Mouse (Mus musculus) lung, postnatal 0 days (tissue): Measurements from ENCODE around the gene 2200002D01Rik. TPM values are rescaled to one million over a fixed set of nuclear protein-coding genes. Genes with fewer than 3 reads are reported as not detected.

Experiments used
- ATAC-seq: fragments of 200-750 bp; cut with Nextera tagmentation; 2 replicates; pipeline ENCODE4 v1.8.0; 2017; ENCODE audit warnings: moderate library complexity
- DNase-seq: peaks from one replicate; pipeline ENCODE4 v3.0.0-alpha.2; 2016; ENCODE audit warnings: low spot score
- H3K27ac ChIP-seq: fragments of 300-500 bp; sonication (generic); 2 replicates; pipeline ENCODE4 v1.5.1; 2014; ENCODE audit warnings: antibody characterized with exemption, mild to moderate bottlenecking, low read length, mixed read lengths
- H3K27me3 ChIP-seq: fragments of 300-500 bp; sonication (generic); replicated peaks from 2 replicates; pipeline ENCODE4 v1.6.1; 2014; ENCODE audit warnings: low read length, mixed read lengths; ENCODE audit not compliant: insufficient read depth
- H3K36me3 ChIP-seq: fragments of 300-500 bp; sonication (generic); 2 replicates; pipeline ENCODE4 v1.6.1; 2014; ENCODE audit warnings: low read length, mixed read lengths; ENCODE audit not compliant: insufficient read depth
- H3K4me1 ChIP-seq: fragments of 300-500 bp; sonication (generic); 2 replicates; pipeline ENCODE4 v1.6.1; 2014; ENCODE audit warnings: antibody characterized with exemption, low read depth, low read length, mixed read lengths; ENCODE audit not compliant: insufficient read depth
- H3K4me2 ChIP-seq: fragments of 300-500 bp; sonication (generic); replicated peaks from 2 replicates; pipeline ENCODE4 v1.6.1; 2014; ENCODE audit warnings: low read depth, mild to moderate bottlenecking, low read length, moderate library complexity, mixed read lengths
- H3K4me3 ChIP-seq: fragments of 300-500 bp; sonication (generic); 2 replicates; pipeline ENCODE4 v1.5.1; 2014; ENCODE audit warnings: low read depth, low read length
- H3K9ac ChIP-seq: fragments of 300-500 bp; sonication (generic); replicated peaks from 2 replicates; pipeline ENCODE4 v1.6.1; 2014; ENCODE audit warnings: low read depth, mild to moderate bottlenecking
- H3K9me3 ChIP-seq: fragments of 300-500 bp; sonication (generic); 2 replicates; pipeline ENCODE4 v1.6.1; 2016; ENCODE audit warnings: low read length, mixed read lengths
- CTCF ChIP-seq: IDR thresholded peaks from 2 replicates; pipeline ENCODE4 v1.5.1; 2016; ENCODE audit warnings: antibody characterized with exemption, mild to moderate bottlenecking
- EP300 ChIP-seq: IDR thresholded peaks from 2 replicates; pipeline ENCODE4 v1.6.1; 2016; ENCODE audit warnings: antibody characterized with exemption, mild to moderate bottlenecking, control low read depth
- WGBS: fragments of 180-500 bp; shearing (Covaris S2); extraction: QIAGEN DNeasy Blood & Tissue Kit; methylation state at CpG from one replicate; pipeline ENCODE4 v1.1.7; 2014; 5-methylcytosine and 5-hydroxymethylcytosine counted together
- polyA plus RNA-seq: library from polyadenylated mRNA; unstranded; fragments of >200 nt; fragmentation: Nextera tagmentation; extraction: Ambion mirVana; gene quantifications from 2 replicates; pipeline ENCODE4 v1.2.1, GENCODE M21; 2015

2200002D01Rik gene
- polyA plus RNA-seq, 1 experiment from 2014 or later = 123 TPM

DNA sequence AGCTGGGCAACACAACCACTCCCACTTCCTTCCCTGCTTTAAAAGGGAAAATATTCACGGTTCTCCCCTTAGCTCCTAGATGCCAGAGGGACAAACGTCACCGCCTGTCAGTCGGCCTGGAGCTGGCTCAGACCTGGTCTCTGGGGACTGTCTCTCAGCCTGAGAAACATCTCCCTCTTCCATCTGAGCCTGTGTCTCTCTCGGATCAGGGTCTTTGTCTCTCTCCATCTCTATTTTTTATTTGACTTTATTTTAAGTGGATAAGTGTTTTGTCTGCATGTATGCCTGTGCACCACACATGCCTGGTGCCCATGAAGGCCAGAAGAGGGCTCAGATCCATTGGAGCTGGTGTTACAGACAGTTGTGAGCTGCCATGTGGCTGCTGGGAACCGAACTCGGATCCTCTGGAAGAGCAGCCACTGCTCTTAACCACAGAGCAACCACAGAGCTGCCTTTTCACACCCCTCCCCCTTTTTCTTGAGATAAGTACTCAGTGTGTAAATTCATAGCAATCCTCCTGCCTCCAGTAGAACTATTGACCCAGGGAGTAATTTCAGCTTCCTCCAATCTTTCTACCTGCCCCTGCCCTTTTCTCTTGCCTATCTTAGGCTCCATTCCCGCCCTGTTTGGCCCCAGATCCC, 44.3 kb upstream of the 2200002D01Rik start:
- no peaks in the 10 kb centered on the region for H3K36me3 ChIP-seq
- H3K27me3 ChIP-seq = no peaks in the 10 kb centered on the region
- peak overlapping the region; percentile 51; the same call in 1 of the 2 replicates for H3K4me2 ChIP-seq
- no peaks in the 10 kb centered on the region for H3K9me3 ChIP-seq
- no peak overlapping the region for H3K4me3 ChIP-seq
- no peak for ATAC-seq
- H3K4me1 ChIP-seq = peaks cover 9% of the 10 kb centered on the region; the same call in 1 of the 2 replicates
- peak overlapping the region; percentile 95 for H3K27ac ChIP-seq
- 0 out of 2 replicates have a peak, but pooled peaks have one; percentile 15 for TF ChIP-seq CTCF
- no peak for TF ChIP-seq EP300
- H3K9ac ChIP-seq = no peak overlapping the region
- peak; percentile 37 for DNase-seq
- 23% methylated on average over 8 of the region's 8 CpGs for WGBS

DNA sequence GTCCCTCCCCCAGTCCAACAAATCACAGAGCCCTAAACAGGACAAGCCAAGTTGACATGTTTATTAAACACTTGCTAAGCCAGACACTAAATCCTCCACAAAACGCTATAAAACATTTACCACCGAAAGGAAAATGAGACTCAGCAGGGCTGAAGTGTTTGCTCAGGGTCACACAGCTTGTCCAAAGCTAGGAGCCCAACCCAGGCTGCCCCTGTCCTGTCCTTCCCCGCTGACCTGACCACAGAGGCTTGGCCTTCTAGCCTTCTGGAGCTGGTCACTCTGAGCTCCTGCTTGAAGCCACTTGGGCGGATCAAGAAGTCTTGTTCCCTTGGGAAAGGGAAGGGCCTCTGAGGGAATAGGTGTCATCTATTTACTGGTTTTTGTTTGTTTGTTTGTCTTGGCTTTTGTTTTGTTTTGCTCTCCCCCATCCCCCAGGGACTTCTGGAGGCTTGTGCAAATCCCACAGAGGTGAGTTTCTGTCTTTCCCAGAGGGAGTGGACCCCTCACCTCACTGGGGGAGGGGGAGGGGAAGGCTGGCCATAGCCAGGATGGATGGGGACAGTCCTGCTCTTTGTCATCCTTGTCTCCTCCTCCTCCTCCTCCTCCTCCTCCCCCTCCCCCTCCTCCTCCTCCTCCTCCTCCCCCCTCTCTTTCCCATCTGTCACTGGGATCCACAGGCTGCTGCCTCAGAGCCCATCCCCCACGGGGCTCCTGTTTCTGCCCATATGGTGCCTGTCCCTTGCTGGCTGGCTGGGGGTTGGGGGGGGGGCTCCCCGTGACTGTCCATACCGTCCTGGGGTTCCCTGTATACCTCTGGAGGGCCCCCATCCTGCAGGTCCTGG, 43.6 kb upstream of the 2200002D01Rik start:
- TF ChIP-seq CTCF (no peak), EP300 (no peak)
- no peak for ATAC-seq
- Histone ChIP-seq H3K9ac (no peak overlapping the region; the same call in 1 of the 2 replicates), H3K4me1 (peaks cover 9% of the 10 kb centered on the region; the same call in 1 of the 2 replicates), H3K27me3 (no peaks in the 10 kb centered on the region), H3K9me3 (no peaks in the 10 kb centered on the region), H3K36me3 (no peaks in the 10 kb centered on the region), H3K27ac (peak overlapping the region; percentile 95), H3K4me2 (peak overlapping the region; percentile 51), H3K4me3 (0 out of 2 replicates have a peak overlapping the region, but pooled peaks have one; percentile 53)
- no peak for DNase-seq
- 18% methylated on average over 7 of the region's 7 CpGs for WGBS

DNA sequence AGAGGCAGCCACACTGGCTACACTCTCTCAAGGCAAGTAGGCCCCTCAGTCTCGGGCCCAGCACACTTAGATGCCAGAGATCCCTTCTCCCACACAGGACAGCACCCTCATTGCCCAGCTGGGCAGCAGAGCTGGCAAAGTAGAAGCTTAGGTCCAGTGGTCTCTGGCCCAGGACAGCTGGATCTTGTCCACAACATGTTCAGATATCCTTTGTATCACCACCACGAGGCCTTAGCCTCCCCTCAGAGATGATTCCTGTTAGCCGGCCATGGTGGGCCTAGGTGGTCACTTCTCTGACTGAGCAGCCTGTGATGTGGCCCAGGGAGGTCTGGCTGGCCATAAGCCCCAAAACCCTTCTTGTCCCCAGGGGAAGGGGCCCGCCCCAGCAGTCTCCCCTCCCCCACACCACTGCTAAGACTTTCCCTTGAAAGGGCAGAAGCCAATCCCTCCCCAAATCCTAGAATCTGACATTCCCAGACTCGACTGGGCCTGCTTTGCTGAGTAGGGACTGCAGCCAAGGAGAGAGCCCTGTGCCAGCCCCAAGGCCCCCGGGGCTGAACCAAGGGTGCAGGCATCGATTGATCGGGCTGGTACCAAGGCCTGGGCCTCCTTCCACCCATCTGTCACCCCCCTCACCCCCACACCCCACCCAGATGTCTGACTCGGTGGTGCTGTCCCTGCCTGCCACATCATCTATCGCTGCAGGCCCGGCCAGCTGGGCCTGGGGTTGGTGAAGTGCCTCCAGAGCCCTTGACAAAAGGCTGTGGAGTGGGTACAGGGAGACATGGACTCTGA, 42.6 kb upstream of the 2200002D01Rik start:
- no peak for TF ChIP-seq CTCF
- TF ChIP-seq EP300 = no peak
- peaks cover 9% of the 10 kb centered on the region; the same call in 1 of the 2 replicates for H3K4me1 ChIP-seq
- ATAC-seq (no peak), DNase-seq (no peak)
- peak overlapping the region; percentile 27; the same call in 1 of the 2 replicates for H3K9ac ChIP-seq
- H3K4me2 ChIP-seq = peak overlapping the region; percentile 51
- H3K27ac ChIP-seq = peak overlapping the region; percentile 95
- H3K27me3 ChIP-seq = no peaks in the 10 kb centered on the region
- whole genome bisulfite sequencing = 51% methylated on average over 11 of the region's 11 CpGs
- no peaks in the 10 kb centered on the region for H3K36me3 ChIP-seq
- H3K4me3 ChIP-seq = peak overlapping the region; percentile 53
- no peaks in the 10 kb centered on the region for H3K9me3 ChIP-seq

DNA sequence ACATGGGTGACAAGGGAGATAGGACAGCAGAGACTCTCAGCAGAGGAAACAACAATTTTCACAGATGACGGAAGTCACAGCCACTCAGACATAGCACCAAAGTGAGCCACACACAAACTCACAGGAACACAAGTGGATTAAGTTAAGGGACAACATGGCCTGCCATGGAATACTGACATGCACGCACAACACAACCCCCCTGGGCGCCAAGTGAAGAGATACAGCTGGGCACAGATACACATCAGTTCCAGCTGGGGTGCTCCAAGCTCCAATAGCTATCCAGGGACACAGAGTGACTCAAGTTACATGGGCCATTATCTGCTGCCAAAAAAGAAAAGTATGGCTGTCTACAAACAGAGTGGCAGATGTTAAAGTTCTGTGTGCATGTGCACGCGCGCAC, 41.6 kb upstream of the 2200002D01Rik start:
- TF ChIP-seq EP300 (peak; percentile 72), CTCF (no peak)
- Histone ChIP-seq H3K9ac (peak overlapping the region; percentile 66), H3K27me3 (no peaks in the 10 kb centered on the region)

DNA sequence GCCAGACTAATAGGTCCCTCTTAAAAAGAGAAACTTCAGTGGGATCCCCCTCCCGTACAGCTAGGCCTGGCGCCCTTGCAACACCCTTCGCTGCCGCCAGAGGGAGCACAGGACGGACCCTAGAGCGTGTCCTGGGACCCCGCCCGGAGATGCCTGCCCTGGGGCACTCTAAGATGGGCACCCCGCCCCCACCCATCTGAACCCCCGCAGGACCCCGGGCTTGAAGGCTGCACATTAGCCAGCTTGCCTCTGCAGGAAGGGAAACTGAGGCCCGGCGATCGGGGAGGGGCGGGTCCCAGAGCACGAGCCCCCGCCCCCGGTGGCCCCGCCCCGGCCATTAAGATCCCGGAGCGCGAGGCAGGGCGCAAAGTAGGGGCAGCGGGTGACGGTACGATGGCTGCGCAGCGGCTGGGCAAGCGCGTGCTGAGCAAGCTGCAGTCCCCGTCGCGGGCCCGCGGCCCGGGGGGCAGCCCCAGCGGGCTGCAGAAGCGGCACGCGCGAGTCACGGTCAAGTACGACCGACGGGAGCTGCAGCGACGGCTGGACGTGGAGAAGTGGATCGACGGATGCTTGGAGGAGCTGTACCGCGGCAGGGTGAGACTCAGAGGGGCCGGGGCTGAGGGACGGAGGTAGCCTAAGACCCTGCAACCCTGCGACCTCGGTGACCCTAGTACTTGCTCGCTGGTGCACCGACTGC, 40.8 kb upstream of the 2200002D01Rik start, which contains the start of gene Ppp1r14a:
Gene Ppp1r14a (plus strand): TSS at position 367 of the 697 bp plus-strand sequence.
- peaks cover 9% of the 10 kb centered on the region; the same call in 1 of the 2 replicates for H3K4me1 ChIP-seq
- DNase-seq (peak; percentile 81), ATAC-seq (peak; percentile 24)
- peak within 1 kb of the TSS; percentile 95 for H3K27ac ChIP-seq
- no peaks in the 10 kb centered on the region for H3K36me3 ChIP-seq
- H3K27me3 ChIP-seq = no peaks in the 10 kb centered on the region
- TF ChIP-seq EP300 = no peak
- TF ChIP-seq CTCF = peak; percentile 83
- peak within 1 kb of the TSS; percentile 73 for H3K4me2 ChIP-seq
- H3K9ac ChIP-seq = peak within 1 kb of the TSS; percentile 66
- H3K4me3 ChIP-seq = peak within 1 kb of the TSS; percentile 53
- H3K9me3 ChIP-seq = no peaks in the 10 kb centered on the region
- WGBS = under 1% methylated on average over 56 of the region's 59 CpGs

More for the DNA sequence above, 41.6 kb upstream of the 2200002D01Rik start:
- Histone ChIP-seq H3K4me3 (peak overlapping the region; percentile 53), H3K4me2 (peak overlapping the region; percentile 73), H3K36me3 (no peaks in the 10 kb centered on the region), H3K9me3 (no peaks in the 10 kb centered on the region), H3K27ac (peak overlapping the region; percentile 95), H3K4me1 (peaks cover 9% of the 10 kb centered on the region; the same call in 1 of the 2 replicates)
- DNase-seq = peak; percentile 87
- ATAC-seq = peak; percentile 59
- 70% methylated on average over 6 of the region's 6 CpGs for WGBS
